Mouse (Mus musculus): ENCODE measurements around the gene Pbrm1. TPM values are rescaled to one million over a fixed set of nuclear protein-coding genes. Genes with fewer than 3 reads are reported as not detected.

Pbrm1 gene
- total RNA-seq, 1 experiment from 2014 or later: 120 TPM

DNA sequence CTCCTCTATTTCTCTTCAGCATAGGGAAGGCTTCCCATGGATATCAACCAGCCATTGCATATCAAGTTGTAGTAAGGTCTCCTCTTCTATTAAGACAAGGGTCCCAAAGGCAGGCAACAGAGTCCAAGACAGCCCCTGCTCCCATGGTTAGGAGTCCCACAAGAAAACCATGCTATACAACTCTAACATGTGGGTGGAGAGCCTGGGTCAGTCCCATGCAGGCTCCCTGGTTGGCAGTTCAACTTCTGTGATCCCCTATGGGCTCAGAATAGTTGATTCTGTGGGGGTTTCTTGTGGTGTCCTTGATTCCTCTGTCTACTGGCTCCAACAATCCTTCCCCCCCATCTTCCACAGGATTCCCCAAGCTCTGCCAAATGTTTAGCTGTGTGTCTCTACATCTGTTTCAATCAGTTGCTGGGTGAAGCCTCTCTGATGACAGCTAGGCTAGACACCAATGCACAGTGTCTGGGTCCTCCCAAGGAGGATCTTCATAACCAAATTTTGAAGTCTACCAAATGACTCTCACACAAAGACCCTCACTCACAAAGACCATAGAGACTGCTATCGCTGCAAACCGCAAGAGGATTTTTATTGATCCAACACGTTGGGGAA, 59.8 kb downstream of the Pbrm1 start:
- ATAC-seq (replicated peaks; ENCODE audit: low read depth, poor library complexity, severe bottlenecking): no peak

DNA sequence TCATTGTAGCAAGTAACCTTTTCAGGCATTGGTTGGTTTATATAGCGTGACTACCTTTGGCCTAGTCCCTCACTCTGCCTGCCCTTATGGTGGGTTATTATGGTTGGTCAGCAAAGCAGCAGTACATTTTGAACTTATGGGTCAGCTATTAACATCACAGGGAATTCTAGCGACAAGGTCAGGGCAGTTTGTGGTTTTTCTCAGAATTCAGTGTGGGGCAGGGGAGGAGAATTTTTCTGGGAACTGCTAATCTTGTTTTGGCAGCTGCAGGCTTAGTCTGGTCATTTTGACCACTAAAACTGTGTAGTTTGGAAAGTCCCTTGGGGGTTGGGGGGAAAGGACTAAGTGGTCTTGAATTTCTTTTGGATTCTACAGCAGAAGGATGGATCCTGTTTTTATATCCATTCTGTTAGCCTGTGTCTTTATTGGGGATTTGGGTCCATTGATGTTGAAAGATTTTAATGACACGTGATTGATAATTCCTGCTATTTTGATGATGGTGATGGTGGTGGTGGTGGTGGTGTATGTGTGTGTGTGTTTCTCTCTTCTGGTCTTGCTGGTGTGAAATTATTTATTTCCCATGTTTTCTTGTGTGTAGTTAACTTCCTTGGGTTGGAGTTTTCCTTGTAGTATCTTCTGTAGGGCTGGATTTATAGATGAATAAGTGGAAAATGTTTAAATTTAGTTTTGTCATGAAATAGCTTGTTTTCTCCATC, 60.5 kb downstream of the Pbrm1 start:
- no peak for ATAC-seq (replicated peaks; ENCODE audit: low read depth, poor library complexity, severe bottlenecking)

DNA sequence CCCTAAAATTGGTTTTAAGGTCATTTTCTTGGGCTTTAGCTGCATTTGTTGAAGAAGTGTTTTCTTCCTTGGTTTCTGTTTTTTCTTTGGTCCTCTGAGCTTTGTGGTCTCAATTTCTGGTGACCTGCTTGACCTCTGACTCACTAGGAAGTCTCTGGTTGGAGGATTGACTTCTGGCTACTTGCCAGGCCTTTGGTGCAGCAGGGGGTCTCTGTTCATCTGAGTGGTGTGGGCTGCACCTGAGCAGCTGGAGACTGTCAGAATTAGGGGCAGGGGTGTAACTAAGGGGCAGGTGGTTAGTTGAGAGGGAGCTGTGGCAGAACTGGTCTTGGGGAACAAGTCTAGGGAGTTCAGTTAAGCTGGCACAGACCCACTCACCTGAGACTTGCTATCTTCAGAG, 62.2 kb downstream of the Pbrm1 start:
- ATAC-seq (replicated peaks; ENCODE audit: low read depth, poor library complexity, severe bottlenecking): no peak

DNA sequence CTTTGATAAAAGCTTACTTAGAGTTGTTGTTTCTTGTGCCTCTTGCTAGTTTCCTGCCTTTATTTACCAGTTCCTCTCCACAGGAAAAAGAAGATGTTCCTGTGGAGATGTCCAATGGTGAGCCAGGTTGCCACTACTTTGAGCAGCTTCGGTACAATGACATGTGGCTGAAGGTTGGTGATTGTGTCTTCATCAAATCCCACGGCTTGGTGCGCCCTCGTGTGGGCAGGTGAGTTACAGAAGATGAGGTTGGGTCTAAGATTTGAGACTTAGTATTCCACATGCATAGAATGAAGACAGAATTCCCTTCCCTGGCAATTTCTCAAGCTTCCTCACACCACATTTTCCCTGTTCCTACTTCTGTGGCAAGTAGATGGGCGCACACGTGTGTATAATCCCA, 68.5 kb downstream of the Pbrm1 start:
- no peak for ATAC-seq (replicated peaks; ENCODE audit: low read depth, poor library complexity, severe bottlenecking)

DNA sequence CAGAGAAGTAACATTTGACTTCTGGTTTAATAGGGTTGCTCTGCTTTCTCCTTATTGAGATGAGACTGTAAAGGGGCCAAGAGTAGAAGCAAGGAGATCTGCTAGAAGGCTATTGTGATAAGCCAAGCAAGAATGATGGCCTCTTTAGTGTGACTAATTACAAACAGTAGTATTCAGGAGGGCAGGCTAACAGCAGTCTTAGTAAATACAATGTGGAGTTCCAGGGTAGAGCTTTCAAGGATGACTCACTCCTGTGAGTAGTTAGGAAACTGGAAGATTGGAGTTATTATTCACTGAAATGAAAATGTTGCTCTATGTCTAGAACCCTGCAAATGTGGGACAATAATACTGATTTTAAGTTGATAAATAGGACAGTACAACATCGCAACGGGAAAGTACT, 69.6 kb downstream of the Pbrm1 start:
- no peak for ATAC-seq (replicated peaks; ENCODE audit: low read depth, poor library complexity, severe bottlenecking)

DNA sequence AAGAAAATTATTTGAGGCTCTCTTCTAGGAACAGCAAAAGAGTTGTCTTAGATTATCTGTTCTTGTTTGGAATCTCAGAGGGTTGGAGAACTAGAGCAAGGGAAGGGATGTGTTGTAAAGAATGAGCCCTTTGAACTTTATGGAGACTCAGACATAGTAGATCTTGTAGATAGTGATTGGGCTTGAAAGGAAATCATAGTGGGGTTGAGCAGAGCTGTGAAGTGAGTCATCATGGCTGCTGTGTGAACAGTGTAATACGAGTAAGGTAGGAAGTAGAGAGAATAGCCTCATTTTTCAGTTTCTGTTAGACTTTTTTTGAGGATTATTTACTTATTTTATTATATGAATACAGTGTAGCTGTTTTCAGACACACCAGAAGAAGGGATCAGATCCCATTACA, 71.0 kb downstream of the Pbrm1 start:
- ATAC-seq (replicated peaks; ENCODE audit: low read depth, poor library complexity, severe bottlenecking): no peak

DNA sequence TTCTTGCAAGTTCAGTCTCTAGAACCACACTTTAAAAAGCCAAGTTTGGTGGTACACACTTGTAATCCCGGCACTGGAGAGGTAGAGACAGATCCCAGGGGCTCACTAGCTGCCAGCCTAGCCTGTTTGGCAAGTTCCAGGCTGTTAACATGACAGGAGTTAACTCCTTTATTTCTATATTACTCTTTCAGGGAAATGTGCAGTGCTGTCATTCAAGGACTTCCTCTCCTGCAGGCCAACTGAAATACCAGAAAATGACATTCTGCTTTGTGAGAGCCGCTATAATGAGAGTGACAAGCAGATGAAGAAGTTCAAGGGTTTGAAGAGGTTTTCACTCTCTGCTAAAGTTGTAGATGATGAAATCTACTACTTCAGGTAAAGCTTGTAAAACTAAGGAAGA, 86.2 kb downstream of the Pbrm1 start:
- ATAC-seq (replicated peaks; ENCODE audit: low read depth, poor library complexity, severe bottlenecking): no peak

DNA sequence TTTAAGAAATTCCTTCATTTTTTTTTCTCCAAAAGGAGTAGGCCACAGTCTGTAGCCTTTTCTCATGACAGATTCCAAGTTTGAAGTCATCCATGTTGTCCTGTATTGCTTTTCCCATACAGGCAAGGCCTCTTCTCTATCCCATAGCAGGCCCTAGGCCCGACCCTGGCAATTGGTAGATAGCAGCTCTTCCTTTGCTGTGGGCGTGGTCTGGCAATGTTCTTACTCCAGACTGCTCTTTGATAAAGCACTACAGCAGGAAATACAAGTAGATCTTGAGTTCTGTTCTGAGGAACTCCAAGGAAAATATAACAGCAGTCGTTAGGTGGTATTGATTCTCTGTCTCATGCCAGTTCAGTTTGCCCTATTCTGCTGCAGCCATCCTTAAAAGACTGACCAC, 91.7 kb downstream of the Pbrm1 start:
- peak; percentile 65; the same call in 1 of the 2 replicates for ATAC-seq (replicated peaks; ENCODE audit: low read depth, poor library complexity, severe bottlenecking)

DNA sequence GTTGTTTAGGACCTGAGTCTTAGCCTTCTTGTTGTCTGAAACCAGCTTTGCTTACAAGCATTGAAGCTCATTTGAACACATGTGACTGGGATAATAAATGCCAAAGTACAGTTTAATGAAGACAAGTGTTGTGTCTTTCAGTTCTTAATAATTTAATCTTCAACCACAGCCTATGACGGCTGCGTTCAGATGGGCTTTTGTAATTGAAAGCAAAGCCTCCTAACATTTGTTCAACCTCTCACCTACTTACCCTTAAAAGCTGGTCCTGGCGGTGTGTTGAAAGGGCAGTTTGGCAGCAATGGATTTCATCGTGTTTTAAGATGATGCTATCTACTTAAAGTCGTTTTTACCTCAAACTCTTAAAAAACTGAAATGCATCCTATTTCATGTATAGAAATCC, 93.2 kb downstream of the Pbrm1 start:
- no peak for ATAC-seq (replicated peaks; ENCODE audit: low read depth, poor library complexity, severe bottlenecking)

DNA sequence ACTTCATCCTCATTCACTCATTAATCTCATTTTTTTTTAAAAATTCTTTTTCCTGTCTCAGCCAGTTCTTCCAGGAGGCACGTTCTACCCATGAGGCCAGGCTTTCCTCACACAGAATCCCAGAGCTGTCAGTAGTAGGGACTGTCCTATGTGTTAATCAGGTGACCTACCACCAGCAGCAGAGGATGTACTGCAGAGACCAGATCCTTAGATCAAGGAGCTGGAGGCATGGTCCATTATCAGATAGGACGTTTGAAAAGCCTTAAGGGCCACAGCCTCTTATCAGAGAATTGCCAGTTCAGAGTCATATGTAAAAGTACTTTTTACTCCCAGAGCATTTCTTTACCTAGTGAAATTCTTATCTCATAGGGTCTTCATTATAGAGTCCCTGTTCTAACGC, 95.1 kb downstream of the Pbrm1 start:
- no peak for ATAC-seq (replicated peaks; ENCODE audit: low read depth, poor library complexity, severe bottlenecking)

DNA sequence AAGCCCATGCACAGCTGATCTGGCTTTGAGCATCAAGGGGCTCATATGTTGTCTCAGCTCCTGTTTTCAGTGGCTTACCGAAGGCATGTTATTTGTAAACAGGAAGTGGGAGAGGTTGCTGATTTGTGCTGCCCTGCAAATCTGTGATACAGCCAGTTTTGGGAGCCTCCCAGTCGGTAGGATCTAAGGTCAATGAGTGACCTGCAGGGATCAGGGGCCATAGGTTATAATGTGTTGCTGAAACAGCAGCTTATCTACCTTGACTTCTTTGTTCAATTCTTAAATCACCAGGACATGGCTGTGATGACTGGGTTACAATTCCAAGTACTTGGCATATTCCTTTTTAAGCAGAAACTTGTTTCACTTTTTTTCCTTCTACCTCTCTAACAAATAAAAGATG, 96.6 kb downstream of the Pbrm1 start:
- ATAC-seq (replicated peaks; ENCODE audit: low read depth, poor library complexity, severe bottlenecking): no peak

DNA sequence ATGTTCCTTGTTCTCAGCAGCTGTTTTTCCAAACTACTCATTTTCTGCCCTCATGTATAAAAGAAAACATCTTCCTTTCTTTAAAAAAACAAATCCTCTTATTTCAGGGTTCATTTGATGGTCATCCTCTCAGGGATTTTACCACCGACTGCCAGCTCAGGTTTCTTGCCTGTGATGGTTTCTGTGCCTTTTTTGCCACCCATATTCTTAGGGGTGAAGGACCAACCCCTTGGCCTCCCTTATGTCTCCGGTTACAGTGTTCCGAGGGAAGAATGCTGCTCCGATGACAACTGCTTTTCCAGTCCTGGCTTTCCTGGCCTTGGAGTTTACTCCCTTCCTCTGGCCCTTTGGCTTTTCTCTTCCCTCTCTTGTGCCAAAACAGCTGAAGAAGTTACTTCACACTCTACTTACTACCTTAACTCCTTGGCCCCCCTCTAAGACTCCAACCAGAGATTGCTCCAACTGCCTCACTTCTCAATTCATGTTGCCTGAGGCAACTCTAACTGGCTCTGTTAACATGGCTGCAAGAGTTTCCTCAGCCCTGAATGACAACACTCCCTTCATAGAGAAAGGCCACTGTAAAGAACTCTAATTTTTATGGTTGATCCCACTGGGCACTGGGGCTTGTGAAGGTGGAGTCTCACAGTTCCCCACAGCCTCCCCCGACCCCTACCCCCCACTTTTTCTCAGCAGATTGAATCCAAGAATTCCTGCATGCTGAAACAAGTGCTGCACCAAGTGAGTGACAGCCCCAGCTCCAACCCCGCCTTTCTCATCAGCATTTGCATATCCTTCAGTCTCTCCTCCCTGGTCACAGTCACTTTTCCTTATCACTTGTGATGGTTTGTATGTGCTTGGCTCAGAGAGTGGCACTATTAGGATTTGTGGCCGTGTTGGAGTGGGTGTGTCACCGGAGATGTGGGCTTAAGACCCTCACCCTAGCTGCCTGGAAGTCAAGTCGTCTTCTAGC, 106.5 kb downstream of the Pbrm1 start:
- ATAC-seq (replicated peaks; ENCODE audit: low read depth, poor library complexity, severe bottlenecking): no peak

DNA sequence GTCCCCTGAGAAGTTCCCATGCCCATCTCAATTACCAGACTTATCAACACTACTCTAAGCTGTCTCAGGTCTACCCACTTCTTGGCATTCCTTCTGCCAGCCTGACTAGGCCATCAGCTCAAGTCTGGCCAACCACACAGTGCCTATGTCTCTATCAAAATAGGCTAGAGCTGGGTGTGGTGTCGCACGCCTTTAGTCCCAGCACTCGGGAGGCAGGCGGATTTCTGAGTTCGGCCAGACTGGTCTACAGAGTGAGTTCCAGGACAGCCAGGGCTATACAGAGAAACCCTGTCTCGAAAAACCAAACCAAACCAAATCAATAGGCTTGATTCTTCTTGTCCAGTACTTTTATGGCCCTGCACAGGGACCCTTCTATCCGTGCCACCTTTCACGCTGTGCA, 107.9 kb downstream of the Pbrm1 start:
- ATAC-seq (replicated peaks; ENCODE audit: low read depth, poor library complexity, severe bottlenecking): no peak

DNA sequence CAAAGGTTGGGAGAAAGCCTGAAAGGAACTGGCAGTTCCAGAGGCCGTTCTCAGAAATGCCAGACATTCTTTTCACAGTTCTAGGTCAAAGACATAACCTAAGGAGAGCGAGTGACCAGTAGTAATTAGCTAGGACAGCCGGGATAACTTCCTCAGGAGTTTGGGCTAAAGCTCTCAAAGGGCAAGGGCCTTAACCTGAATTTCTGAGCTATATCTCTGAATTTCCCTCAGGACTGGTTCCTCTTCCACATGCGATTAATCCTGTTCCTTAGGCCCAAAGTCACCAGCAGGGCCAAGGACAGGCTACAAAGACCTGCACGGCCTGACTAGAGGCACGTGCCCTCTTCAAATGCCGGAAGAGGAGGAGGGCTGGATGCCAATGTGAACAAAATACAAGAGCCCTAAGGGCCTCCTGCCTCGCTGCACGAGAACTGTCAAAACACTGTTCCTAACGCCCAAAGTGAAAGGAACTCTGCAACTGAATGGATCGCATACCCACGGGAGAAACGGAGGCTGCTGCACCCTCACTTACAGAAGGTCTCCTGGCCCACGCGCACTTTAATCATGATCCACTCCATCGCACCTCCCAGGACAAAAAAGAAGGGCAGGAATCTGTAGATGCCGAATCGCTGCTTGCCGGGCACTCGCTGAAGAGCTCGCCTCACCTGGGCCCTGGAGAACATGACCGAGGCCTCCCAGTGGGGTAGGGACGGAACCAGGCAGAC, 109.3 kb downstream of the Pbrm1 start:
- ATAC-seq (replicated peaks; ENCODE audit: low read depth, poor library complexity, severe bottlenecking): peak; percentile 33

DNA sequence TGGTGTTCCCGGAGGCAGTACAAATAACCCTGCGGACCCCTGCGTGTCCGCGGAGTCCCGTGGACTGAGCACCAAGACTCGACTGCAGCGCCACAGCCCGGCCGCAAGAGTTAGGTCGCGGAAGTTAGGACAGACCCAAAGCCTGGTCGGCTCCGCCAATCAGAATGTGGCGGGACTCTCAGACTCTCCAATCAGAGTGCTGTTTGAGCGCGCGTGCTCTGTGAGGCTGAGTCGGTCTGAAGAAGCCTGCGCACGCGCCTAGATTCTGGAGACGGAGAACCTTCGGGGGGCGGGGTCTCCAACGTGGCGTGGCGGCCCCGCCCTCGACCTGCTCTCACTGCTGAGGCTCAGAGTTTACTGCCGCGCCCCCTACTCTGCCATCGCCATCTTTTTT, 109.9 kb downstream of the Pbrm1 start, which contains the start of gene Smim4:
Smim4 (minus strand) TSS at position 131 of the 394 bp plus-strand sequence.
- ATAC-seq (replicated peaks; ENCODE audit: low read depth, poor library complexity, severe bottlenecking): peak; percentile 80

DNA sequence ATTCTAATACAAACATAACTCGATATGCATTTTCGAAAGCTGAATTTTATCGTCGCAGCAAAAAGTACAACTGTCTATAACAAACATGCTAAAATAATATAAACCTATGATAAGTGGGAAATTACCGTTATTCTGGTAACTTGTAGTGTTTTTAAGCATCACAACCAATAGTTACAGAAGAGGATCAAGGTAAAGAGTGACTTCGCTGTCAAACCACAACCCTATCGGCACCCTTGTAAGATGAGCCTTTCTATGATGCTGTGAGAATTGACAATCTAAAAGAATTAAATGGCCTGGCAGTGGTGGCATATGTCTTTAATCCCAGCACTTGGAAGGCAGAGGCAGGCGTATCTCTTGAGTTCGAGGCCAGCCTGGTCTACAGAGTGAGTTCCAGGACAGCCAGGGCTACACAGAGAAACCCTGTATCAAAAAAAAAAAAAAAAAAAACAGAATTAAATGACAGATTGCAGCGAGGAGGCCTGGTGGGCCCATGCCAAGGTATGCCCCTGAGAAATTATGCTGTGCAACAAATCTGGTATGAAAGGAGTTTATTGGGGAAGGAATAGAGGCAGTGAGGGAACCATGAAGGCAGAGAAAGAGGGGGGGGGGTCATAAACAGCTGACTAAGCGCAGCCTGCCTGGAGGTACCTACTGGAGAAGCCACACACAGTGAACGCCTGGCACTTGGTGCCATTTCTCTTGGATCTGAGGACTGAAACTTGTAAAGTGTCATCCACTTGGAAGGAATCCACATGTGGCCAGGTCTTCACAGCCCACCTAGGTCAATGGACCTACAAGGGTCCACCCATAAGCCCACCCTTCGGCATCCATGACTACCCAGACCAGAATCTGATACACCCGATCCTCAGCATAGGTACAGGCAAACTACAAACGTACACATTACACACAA, 110.6 kb downstream of the Pbrm1 start:
- ATAC-seq (replicated peaks; ENCODE audit: low read depth, poor library complexity, severe bottlenecking): no peak

DNA sequence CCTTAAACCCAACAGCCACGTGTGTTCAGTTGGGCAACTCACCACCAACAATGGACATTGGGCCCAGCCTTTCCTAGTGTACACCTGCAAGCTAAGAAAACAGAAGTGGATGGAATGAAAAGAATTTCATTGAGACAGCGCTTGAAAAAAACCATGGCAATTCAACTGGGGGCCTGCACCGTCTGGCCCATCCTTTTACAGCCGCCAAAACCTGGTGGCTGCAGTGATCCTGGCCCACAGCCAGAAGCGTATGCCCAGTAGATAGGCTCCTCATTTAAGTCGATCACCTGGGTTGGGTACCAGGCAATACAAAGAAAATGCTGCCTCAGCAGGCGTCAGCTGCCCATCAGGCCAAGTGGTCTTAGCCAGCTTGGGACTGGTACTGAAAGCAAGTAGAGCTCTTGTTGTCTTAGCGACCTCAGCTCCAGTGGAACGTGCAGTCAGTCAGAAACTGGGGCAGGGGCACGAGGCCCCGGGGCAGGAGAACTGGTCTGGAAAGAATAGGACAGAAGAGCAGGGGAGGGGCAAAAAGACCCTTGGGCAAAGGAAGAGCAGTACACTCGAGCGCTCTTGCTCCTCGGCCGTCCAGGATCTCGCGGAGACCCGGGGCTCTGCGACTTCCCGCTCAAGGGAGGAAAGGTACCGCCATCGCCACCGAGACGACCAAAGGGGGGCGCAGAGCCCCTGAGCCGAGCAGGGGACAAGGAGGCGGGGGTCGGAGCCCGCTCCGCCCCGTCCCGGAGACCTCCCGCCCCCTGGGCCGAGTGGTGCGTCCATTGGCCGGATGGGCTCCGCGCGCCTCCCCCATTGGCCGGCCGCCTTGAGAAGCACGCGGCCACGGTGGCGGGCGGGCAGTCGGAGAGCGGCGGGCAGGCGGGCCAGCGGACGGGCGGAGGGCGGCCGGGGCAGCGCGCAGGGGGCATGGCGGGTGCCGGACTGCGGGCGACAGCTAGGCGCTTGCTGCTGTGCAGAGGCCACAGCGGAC, 111.6 kb downstream of the Pbrm1 start, which contains the start of gene Nt5dc2:
Nt5dc2 (plus strand) TSS at position 818 of the 985 bp plus-strand sequence.
- peak; percentile 56 for ATAC-seq (replicated peaks; ENCODE audit: low read depth, poor library complexity, severe bottlenecking)

DNA sequence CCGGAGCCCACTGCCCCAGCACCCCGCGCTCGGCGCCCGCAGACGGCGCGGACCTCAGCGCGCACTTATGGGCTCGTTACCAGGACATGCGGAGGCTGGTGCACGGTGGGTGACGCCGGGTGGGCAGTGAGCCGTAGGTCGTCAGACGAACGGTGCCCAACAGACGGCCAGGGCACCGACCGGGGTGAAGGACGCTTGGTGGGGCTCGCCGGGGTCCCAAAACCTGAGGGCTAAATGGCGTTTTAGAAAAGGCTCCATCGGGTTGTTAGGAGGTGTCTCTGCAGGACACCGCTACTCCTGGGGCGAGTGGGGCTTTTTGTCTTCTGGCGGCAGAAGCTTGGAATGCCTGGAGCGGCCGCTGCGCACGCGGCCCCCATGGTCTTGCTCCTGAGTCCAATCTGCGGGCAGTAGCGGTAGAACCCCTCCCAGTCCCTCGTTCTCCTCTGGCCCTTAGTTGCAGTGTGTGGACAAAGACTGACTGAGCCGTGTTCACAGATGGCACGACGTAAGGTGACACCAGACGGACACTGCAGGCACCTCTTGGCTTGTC, 112.4 kb downstream of the Pbrm1 start:
- no peak for ATAC-seq (replicated peaks; ENCODE audit: low read depth, poor library complexity, severe bottlenecking)
